Mouse (Mus musculus) heart, postnatal 0 days (tissue): Measurements from ENCODE around the gene Fam163a. TPM values are rescaled to one million over a fixed set of nuclear protein-coding genes. Genes with fewer than 3 reads are reported as not detected.

Experiments
- ATAC-seq: fragments of 200-750 bp; cut with Nextera tagmentation; 2 replicates; pipeline ENCODE4 v1.8.0; 2017; ENCODE audit warnings: low read depth, moderate number of reproducible peaks, moderate library complexity; ENCODE audit not compliant: insufficient read depth
- DNase-seq: peaks from one replicate; pipeline ENCODE4 v3.0.0-alpha.2; 2016; ENCODE audit warnings: low spot score
- H3K27ac ChIP-seq: fragments of 300-500 bp; sonication (generic); 2 replicates; pipeline ENCODE4 v1.5.1; 2014; ENCODE audit warnings: low read depth, mild to moderate bottlenecking
- H3K27me3 ChIP-seq: fragments of 300-500 bp; sonication (generic); 2 replicates; pipeline ENCODE4 v1.6.1; 2014; ENCODE audit warnings: low read length, mixed read lengths; ENCODE audit not compliant: control insufficient read depth, insufficient read depth
- H3K36me3 ChIP-seq: fragments of 300-500 bp; sonication (generic); replicated peaks from 2 replicates; pipeline ENCODE4 v1.6.1; 2014; ENCODE audit warnings: low read length, mixed read lengths; ENCODE audit not compliant: control insufficient read depth, insufficient read depth
- H3K4me1 ChIP-seq: fragments of 300-500 bp; sonication (generic); 2 replicates; pipeline ENCODE4 v1.6.1; 2014; ENCODE audit warnings: antibody characterized with exemption; ENCODE audit not compliant: control insufficient read depth, insufficient read depth
- H3K4me2 ChIP-seq: fragments of 300-500 bp; sonication (generic); 2 replicates; pipeline ENCODE4 v1.6.1; 2014; ENCODE audit warnings: low read depth, mild to moderate bottlenecking, low read length, moderate library complexity
- H3K4me3 ChIP-seq: fragments of 300-500 bp; sonication (generic); 2 replicates; pipeline ENCODE4 v1.5.1; 2014; ENCODE audit warnings: low read depth, low read length
- H3K9ac ChIP-seq: fragments of 300-500 bp; sonication (generic); replicated peaks from 2 replicates; pipeline ENCODE4 v1.6.1; 2014; ENCODE audit warnings: low read depth, low read length, mixed read lengths
- H3K9me3 ChIP-seq: fragments of 300-500 bp; sonication (generic); replicated peaks from 2 replicates; pipeline ENCODE4 v1.6.1; 2016; ENCODE audit warnings: low read length; ENCODE audit not compliant: control insufficient read depth
- CTCF ChIP-seq: IDR thresholded peaks from 2 replicates; pipeline ENCODE4 v1.5.1; 2016; ENCODE audit warnings: antibody characterized with exemption, control low read depth, low read depth
- EP300 ChIP-seq: IDR thresholded peaks from 2 replicates; pipeline ENCODE4 v1.6.1; 2016; ENCODE audit warnings: antibody characterized with exemption, low read depth
- WGBS: fragments of 180-500 bp; shearing (Covaris S2); extraction: QIAGEN DNeasy Blood & Tissue Kit; methylation state at CpG from one replicate; pipeline ENCODE4 v1.1.7; 2014; 5-methylcytosine and 5-hydroxymethylcytosine counted together
- polyA plus RNA-seq: library from polyadenylated mRNA; unstranded; fragments of >200 nt; fragmentation: Nextera tagmentation; extraction: Ambion mirVana; gene quantifications from 2 replicates; pipeline ENCODE4 v1.2.1, GENCODE M21; 2015
- total RNA-seq: library from RNA; depleted of rRNA; stranded (reverse); fragments of >200 nt; gene quantifications from 2 replicates; pipeline ENCODE4 v1.2.3, GENCODE M21; 2014; ENCODE audit warnings: low replicate concordance

Gene Fam163a
- total and polyA plus RNA-seq, 2 experiments from 2014 or later: 1.6 to 1.8 TPM

DNA sequence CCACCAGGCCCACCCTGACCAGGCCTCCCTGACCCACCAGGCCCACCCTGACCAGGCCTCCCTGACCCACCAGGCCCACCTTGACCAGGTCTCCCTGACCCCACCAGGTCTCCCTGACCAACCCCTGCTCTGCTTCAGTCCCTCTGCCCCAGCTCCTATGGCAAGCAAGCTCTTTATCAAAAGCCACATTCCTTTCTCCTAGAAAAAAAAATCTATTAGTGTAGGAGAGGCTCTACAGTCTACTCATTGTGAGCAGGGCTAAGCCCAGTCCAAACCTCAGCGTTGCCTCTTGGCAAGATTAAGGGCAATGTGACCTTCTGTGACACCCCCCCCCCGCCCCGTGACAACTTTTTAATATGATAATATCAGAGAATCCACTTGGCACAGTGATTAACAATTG, 120.2 kb downstream of the Fam163a start:
- Histone ChIP-seq H3K4me1 (no peaks in the 10 kb centered on the region), H3K27me3 (no peaks in the 10 kb centered on the region), H3K36me3 (no peaks in the 10 kb centered on the region), H3K9me3 (no peaks in the 10 kb centered on the region), H3K9ac (no peak overlapping the region), H3K27ac (no peak overlapping the region), H3K4me3 (no peak overlapping the region), H3K4me2 (no peak overlapping the region)
- TF ChIP-seq EP300: no peak
- TF ChIP-seq CTCF: no peak
- ATAC-seq (peak; percentile 58; the same call in 1 of the 2 replicates), DNase-seq (no peak)
- 9% methylated on average over 3 of the region's 3 CpGs for WGBS

DNA sequence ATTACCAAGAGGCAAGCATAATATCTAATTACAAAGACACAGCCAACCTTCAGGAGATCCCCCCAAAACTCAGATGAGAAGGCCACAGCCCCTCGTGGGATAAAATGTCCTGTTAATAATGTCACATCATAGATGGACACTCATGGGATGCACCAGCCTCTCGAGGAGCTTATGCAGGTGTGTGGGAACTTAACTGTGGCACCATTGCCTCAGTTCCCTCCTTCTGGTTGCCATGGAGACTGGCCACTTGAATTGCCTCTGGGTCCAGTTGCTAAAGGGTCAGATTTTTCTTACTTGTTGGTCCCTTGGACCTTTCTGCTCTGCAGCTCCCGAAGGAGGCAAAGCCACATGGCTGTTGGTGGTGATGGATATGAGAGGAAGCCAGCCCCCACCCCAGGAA, 127.2 kb downstream of the Fam163a start:
- H3K27ac ChIP-seq: no peak overlapping the region
- H3K4me3 ChIP-seq: no peak overlapping the region
- H3K4me1 ChIP-seq: no peaks in the 10 kb centered on the region
- H3K4me2 ChIP-seq: no peak overlapping the region
- TF ChIP-seq EP300 (no peak), CTCF (no peak)
- H3K36me3 ChIP-seq: no peaks in the 10 kb centered on the region
- no peaks in the 10 kb centered on the region for H3K27me3 ChIP-seq
- no peak overlapping the region for H3K9ac ChIP-seq
- 58% methylated on average over 3 of the region's 3 CpGs for WGBS
- no peak for ATAC-seq
- no peak for DNase-seq
- no peaks in the 10 kb centered on the region for H3K9me3 ChIP-seq

DNA sequence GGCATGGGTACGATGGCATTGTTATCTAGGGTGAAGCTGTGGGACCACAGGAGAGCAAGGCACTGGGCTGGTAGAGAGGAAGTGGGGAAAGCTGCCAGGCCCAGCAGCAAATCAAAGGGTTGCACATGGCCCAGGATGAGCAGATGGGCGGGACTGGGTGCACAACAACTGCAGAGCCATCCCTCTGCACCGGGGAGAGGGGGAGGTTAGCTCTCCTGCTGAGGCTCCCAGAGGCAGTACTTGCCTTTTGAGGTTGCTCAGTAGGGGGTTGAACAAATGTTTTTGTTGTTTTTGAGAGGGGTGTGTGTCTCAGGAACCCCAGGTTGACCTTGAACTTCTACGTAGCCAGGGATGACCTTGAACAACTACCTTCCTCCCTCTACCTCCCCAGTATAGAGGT, 128.4 kb downstream of the Fam163a start:
- Histone ChIP-seq H3K4me2 (no peak overlapping the region), H3K9ac (no peak overlapping the region), H3K9me3 (no peaks in the 10 kb centered on the region), H3K27ac (no peak overlapping the region), H3K36me3 (no peaks in the 10 kb centered on the region), H3K27me3 (no peaks in the 10 kb centered on the region), H3K4me1 (no peaks in the 10 kb centered on the region), H3K4me3 (no peak overlapping the region)
- TF ChIP-seq CTCF (no peak), EP300 (no peak)
- WGBS: 50% methylated on average over 4 of the region's 4 CpGs
- DNase-seq (no peak), ATAC-seq (no peak)

DNA sequence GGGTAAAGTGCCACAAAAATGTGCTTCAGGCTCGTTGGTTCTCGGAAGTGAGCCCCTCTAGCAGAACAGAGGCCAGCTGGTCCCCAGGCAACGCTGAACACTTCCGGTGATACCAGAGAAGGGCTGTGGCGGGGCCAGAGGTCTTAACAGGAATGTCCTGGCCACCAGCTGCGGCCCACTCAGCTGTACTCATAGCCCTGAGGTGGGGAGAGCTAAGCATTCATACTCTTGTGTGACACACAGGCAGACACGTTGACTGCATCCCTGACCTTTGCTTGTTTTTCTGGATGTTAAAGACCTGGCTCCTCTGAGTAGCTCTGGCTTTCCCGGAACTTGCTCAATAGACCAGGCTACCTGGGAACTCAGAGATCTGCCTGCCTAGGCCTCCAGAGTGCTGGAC, 130.3 kb downstream of the Fam163a start:
- Histone ChIP-seq H3K9me3 (no peaks in the 10 kb centered on the region), H3K4me1 (no peaks in the 10 kb centered on the region), H3K36me3 (no peaks in the 10 kb centered on the region), H3K27me3 (no peaks in the 10 kb centered on the region), H3K4me2 (no peak overlapping the region), H3K27ac (no peak overlapping the region), H3K9ac (no peak overlapping the region), H3K4me3 (no peak overlapping the region)
- 35% methylated on average over 8 of the region's 8 CpGs for WGBS
- ATAC-seq: peak; percentile 39; the same call in 1 of the 2 replicates
- TF ChIP-seq EP300 (no peak), CTCF (no peak)
- DNase-seq: peak; percentile 51

DNA sequence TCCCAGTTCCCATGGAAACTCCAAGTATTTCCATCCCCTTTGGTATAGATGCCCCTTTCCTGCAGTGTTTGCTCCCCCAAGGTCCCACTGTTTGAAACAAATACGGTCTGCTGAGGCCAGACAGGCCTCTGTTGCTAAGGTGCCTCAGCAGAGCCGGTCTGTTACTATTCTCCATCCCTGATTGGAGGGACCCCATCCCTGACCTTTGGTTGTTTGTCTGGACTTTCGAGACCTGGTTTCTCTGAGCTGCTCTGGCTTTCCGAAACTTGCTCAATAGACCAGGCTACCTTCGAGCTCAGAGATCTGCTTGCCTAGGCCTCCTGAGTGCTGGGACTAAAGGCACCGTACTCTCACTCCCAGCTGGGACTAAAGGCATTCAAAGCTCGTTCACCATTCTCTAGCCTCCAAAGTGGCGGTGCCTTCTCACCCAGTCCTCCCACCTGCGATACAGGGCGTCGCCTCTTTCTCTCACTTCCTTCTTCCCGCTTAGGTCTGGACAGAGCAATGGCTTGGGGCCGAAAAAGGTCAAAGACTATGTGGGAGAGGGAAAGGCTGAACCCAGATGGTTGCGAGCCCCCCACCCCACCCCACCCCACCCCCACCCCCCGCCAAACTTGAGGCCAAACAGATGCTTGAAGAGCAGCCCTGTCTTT, 131.5 kb downstream of the Fam163a start:
- H3K4me2 ChIP-seq: no peak overlapping the region
- DNase-seq (no peak), ATAC-seq (no peak)
- H3K27me3 ChIP-seq: no peaks in the 10 kb centered on the region
- H3K9ac ChIP-seq: no peak overlapping the region
- WGBS: 63% methylated on average over 15 of the region's 15 CpGs
- no peaks in the 10 kb centered on the region for H3K4me1 ChIP-seq
- TF ChIP-seq EP300: no peak
- no peak for TF ChIP-seq CTCF
- no peaks in the 10 kb centered on the region for H3K9me3 ChIP-seq
- H3K36me3 ChIP-seq: no peaks in the 10 kb centered on the region
- H3K4me3 ChIP-seq: no peak overlapping the region
- no peak overlapping the region for H3K27ac ChIP-seq

DNA sequence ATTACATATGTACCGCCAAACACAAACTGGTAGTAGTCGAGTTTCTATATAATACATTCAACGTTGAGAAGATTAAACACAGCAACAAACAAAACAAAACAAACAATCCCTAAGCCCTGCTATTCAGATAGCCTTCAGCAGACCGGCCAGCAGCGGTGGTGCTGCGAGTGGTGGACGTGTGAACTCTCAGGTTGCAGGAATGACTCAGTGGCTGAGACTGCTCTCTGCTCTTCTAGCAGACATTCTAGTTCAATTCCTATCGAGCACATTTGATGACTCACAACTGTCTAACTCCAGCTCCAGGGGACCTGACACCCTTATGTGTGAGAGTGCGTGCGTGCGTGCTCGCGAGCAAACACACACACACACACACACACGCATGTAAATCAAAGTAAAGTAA, 134.7 kb downstream of the Fam163a start:
- DNase-seq: peak; percentile 8
- Histone ChIP-seq H3K4me2 (no peak overlapping the region), H3K36me3 (peaks cover 17% of the 10 kb centered on the region), H3K9ac (no peak overlapping the region), H3K4me3 (no peak overlapping the region), H3K27ac (no peak overlapping the region), H3K4me1 (no peaks in the 10 kb centered on the region), H3K27me3 (no peaks in the 10 kb centered on the region), H3K9me3 (no peaks in the 10 kb centered on the region)
- TF ChIP-seq CTCF (no peak), EP300 (no peak)
- WGBS: 40% methylated on average over 14 of the region's 14 CpGs
- no peak for ATAC-seq
